Mouse (Mus musculus): ENCODE data around the gene Retreg1. TPM values are rescaled to one million over a fixed set of nuclear protein-coding genes. Genes with fewer than 3 reads are reported as not detected.
"Not testable (repeated sequence)": the region's sequence is repeated elsewhere in the genome, so short reads cannot be mapped to it uniquely, and the experiment has no call there.

Retreg1 gene
- total and polyA plus RNA-seq, 2 experiments from 2014 or later: 19.1 to 38.1 TPM

- H3K4me1 ChIP-seq (ENCODE audit: insufficient read depth): peaks cover 13% of the 10 kb centered on the region
- DNase-seq; H3K27me3 ChIP-seq (ENCODE audit: insufficient read depth, low read length); H3K9me3 ChIP-seq (ENCODE audit: low read length): not testable (repeated sequence)
- H3K36me3 ChIP-seq (ENCODE audit: insufficient read depth): peaks cover 12% of the 10 kb centered on the region
- H3K4me3 ChIP-seq (ENCODE audit: low read depth, low read length): peak overlapping the region; percentile 94
- TF ChIP-seq CTCF (IDR thresholded peaks at IDR 0.05; ENCODE audit: low read depth): peak; percentile 1; the same call in 1 of the 2 replicates
- WGBS: 18% methylated on average over 6 of the region's 6 CpGs
- H3K27ac ChIP-seq (ENCODE audit: low read depth, low read length): peak overlapping the region; percentile 93
- ATAC-seq: peak; percentile 45
- H3K9ac ChIP-seq: peak overlapping the region; percentile 77
- H3K4me2 ChIP-seq (ENCODE audit: low read depth): peak overlapping the region; percentile 91
Measured at GRCm38 (mm10) chr15:25983614-25984013, 140.6 kb downstream of the Retreg1 start.

DNA sequence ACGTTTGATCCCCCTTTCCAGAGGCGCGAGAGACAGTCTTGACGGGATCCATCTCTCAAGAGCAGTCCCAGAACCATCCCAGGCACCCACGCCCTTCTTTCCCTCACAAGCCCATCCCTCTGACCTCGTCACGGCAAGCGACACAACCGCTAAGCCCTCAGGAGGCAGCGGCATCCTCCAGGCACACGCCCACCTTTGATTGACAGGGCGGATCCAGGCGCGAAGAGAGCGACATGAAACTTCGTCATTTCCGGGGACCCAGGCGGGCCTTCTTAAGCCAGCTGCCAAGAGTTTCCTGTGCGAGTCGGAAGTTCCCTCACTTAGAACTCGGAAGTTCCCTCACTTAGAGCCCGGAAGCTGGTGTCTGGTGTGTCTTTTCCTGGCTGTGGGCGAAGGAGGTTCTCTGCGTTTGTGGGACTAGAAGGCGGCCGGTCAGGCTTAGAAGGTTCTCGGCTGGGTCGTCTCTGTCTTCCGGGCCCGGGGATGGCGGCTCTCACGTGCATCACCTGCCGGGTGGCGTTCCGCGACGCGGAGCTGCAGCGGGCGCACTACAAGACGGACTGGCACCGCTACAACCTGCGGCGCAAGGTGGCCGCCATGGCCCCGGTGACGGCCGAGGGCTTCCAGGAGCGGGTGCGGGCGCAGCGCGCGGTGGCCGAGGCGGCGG, 141.2 kb downstream of the Retreg1 start, which contains the start of gene Zfp622:
Gene Zfp622, plus strand, starts transcription at position 300 of the 667 bp plus-strand sequence.
- Histone ChIP-seq H3K9me3 (ENCODE audit: low read length) (no peaks in the 10 kb centered on the region), H3K4me2 (ENCODE audit: low read depth) (peak within 1 kb of the TSS; percentile 91), H3K4me3 (ENCODE audit: low read depth, low read length) (peak within 1 kb of the TSS; percentile 94), H3K4me1 (ENCODE audit: insufficient read depth) (peaks cover 13% of the 10 kb centered on the region), H3K9ac (peak within 1 kb of the TSS; percentile 85), H3K27me3 (ENCODE audit: insufficient read depth, low read length) (no peaks in the 10 kb centered on the region), H3K27ac (ENCODE audit: low read depth, low read length) (peak within 1 kb of the TSS; percentile 93), H3K36me3 (ENCODE audit: insufficient read depth) (peaks cover 12% of the 10 kb centered on the region)
- TF ChIP-seq CTCF (IDR thresholded peaks at IDR 0.05; ENCODE audit: low read depth): no peak
- peak; percentile 99 for DNase-seq
- ATAC-seq: peak; percentile 99
- WGBS: under 1% methylated on average over 57 of the region's 57 CpGs

- WGBS: under 1% methylated on average over 71 of the region's 71 CpGs
- peak overlapping the region; percentile 93 for H3K27ac ChIP-seq (ENCODE audit: low read depth, low read length)
- no peaks in the 10 kb centered on the region for H3K27me3 ChIP-seq (ENCODE audit: insufficient read depth, low read length)
- ATAC-seq (no peak; the same call in none of the 2 replicates), DNase-seq (no peak)
- H3K4me1 ChIP-seq (ENCODE audit: insufficient read depth): peaks cover 13% of the 10 kb centered on the region
- peak overlapping the region; percentile 94 for H3K4me3 ChIP-seq (ENCODE audit: low read depth, low read length)
- peak overlapping the region; percentile 91 for H3K4me2 ChIP-seq (ENCODE audit: low read depth)
- TF ChIP-seq CTCF (IDR thresholded peaks at IDR 0.05; ENCODE audit: low read depth): no peak
- H3K9ac ChIP-seq: peak overlapping the region; percentile 85
- H3K9me3 ChIP-seq (ENCODE audit: low read length): no peaks in the 10 kb centered on the region
- peaks cover 17% of the 10 kb centered on the region for H3K36me3 ChIP-seq (ENCODE audit: insufficient read depth)
Measured at GRCm38 (mm10) chr15:25984734-25985492, 141.9 kb downstream of the Retreg1 start.

DNA sequence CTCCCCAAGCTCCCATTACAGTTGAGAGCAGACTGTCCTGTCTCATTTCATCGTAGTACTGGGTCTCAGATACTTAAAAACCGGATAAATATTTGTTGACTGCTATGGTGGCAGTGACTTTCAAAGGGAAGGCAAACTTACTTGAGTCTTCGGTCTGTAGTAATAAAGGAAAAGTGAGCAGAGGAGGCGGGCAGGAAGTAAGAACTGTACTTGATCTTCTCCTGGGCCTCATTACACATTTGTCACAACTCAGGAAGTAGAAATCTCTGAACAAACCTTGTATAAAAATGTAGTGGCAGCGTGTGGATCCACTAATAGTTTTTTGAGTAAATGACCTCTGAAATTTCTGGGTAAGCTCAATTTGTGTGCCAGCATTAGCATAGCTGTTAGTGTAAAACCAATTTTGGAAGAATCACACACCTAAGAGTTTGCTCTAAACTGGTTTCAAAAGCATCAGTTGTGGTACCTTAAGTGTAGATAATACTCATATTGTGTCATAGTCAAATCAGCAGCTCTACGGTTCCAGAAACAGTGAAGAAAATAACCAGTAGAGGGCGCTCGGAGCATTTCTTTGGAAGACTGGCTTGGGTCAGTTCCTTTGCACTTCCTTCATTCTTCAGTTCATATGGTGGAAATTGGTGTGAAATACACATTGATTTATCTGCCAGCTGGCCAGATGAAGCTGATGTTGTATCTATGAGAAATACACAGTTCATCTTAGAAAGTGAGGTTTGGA, 150.2 kb downstream of the Retreg1 start:
- ATAC-seq (peak; percentile 53; the same call in 1 of the 2 replicates), DNase-seq (peak; percentile 81)
- TF ChIP-seq CTCF (IDR thresholded peaks at IDR 0.05; ENCODE audit: low read depth): peak; percentile 72
- Histone ChIP-seq H3K4me1 (ENCODE audit: insufficient read depth) (no peaks in the 10 kb centered on the region), H3K4me2 (ENCODE audit: low read depth) (no peak overlapping the region), H3K27me3 (ENCODE audit: insufficient read depth, low read length) (no peaks in the 10 kb centered on the region), H3K36me3 (ENCODE audit: insufficient read depth) (peaks cover 36% of the 10 kb centered on the region), H3K9ac (no peak overlapping the region), H3K27ac (ENCODE audit: low read depth, low read length) (no peak overlapping the region), H3K9me3 (ENCODE audit: low read length) (no peaks in the 10 kb centered on the region), H3K4me3 (ENCODE audit: low read depth, low read length) (no peak overlapping the region)
- WGBS: 59% methylated on average over 8 of the region's 8 CpGs

GRCm38 (mm10) chr15:25995521-25995920, 152.5 kb downstream of the Retreg1 start:
- ATAC-seq (peak; percentile 86), DNase-seq (peak; percentile 62)
- TF ChIP-seq CTCF (IDR thresholded peaks at IDR 0.05; ENCODE audit: low read depth): peak; percentile 91
- H3K9ac ChIP-seq: no peak overlapping the region
- no peak overlapping the region for H3K4me2 ChIP-seq (ENCODE audit: low read depth)
- 31% methylated on average over 2 of the region's 2 CpGs for WGBS
- H3K4me1 ChIP-seq (ENCODE audit: insufficient read depth): no peaks in the 10 kb centered on the region
- no peak overlapping the region for H3K27ac ChIP-seq (ENCODE audit: low read depth, low read length)
- H3K36me3 ChIP-seq (ENCODE audit: insufficient read depth): peaks cover 29% of the 10 kb centered on the region
- H3K4me3 ChIP-seq (ENCODE audit: low read depth, low read length): no peak overlapping the region
- H3K9me3 ChIP-seq (ENCODE audit: low read length): no peaks in the 10 kb centered on the region
- no peaks in the 10 kb centered on the region for H3K27me3 ChIP-seq (ENCODE audit: insufficient read depth, low read length)

DNA sequence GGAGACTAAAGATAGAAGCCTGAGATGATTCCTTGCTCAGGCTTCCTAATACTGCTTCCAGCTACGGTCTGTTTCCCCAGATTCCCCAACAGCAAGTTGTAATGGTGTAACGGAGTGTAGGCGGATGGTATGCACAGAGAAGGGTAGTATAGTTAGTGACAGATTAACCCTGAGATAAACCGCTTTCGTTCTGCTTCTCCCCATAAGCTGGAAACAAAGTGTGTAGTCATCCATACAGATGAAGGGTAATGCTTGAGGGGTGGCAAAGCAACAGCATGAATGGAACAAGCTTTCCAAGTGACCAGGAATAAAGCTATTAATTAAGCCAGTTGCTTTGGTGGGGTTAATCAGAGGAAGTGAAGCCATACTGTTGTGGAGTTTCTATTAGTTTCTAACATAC, 156.6 kb downstream of the Retreg1 start:
- H3K4me1 ChIP-seq (ENCODE audit: insufficient read depth); H3K4me3 ChIP-seq (ENCODE audit: low read depth, low read length); H3K4me2 ChIP-seq (ENCODE audit: low read depth); H3K9me3 ChIP-seq (ENCODE audit: low read length); H3K27ac ChIP-seq (ENCODE audit: low read depth, low read length); H3K9ac ChIP-seq; H3K27me3 ChIP-seq (ENCODE audit: insufficient read depth, low read length); ATAC-seq; DNase-seq: not testable (repeated sequence)
- H3K36me3 ChIP-seq (ENCODE audit: insufficient read depth): peaks cover 16% of the 10 kb centered on the region
- WGBS: 12% methylated on average over 5 of the region's 5 CpGs

All from forebrain, postnatal 0 days (tissue).